Mouse (Mus musculus): ENCODE results near the gene Ptrh1.

- TF ChIP-seq POLR2A (IDR thresholded peaks at IDR 0.05; ENCODE audit: low read depth, low read length) (no peak), CTCF (IDR thresholded peaks at IDR 0.05; ENCODE audit: extremely low read depth, insufficient read length, insufficient replicate concordance, low read depth, low read length) (no peak)
Observed at GRCm38 (mm10) chr2:32756674-32757055, 18.9 kb upstream of the Ptrh1 start.
